Mouse (Mus musculus): ENCODE data around the gene Rab36. TPM values are rescaled to one million over a fixed set of nuclear protein-coding genes. Genes with fewer than 3 reads are reported as not detected.

The Rab36 gene
- total and polyA plus RNA-seq, 3 experiments: not detected

GRCm38 (mm10) chr10:75006889-75007662 is 29.8 kb upstream of the Rab36 start (continued):
- TF ChIP-seq POLR2AphosphoS5 (IDR thresholded peaks at IDR 0.05; ENCODE audit: borderline replicate concordance, low read depth, low read length): no peak

GRCm38 (mm10) chr10:75010704-75011103 is 26.2 kb upstream of the Rab36 start:
- no peaks in the 10 kb centered on the region for H3K36me3 ChIP-seq (ENCODE audit: control insufficient read depth in 1 of 2, insufficient read depth in 2 of 2, low read length in 2 of 2)
- H3K27ac ChIP-seq (ENCODE audit: control insufficient read depth, low read depth, low read length): no peak overlapping the region
- H3K9me3 ChIP-seq (replicated peaks; ENCODE audit: insufficient read depth, low read length): no peaks in the 10 kb centered on the region
- no peak for DNase-seq (ENCODE audit: low read depth, low spot score)
- no peak overlapping the region for H3K9ac ChIP-seq (ENCODE audit: control insufficient read depth, low read depth, low read length, poor library complexity, severe bottlenecking)
- TF ChIP-seq CTCF (IDR thresholded peaks at IDR 0.05 in 2 of 3, conservative IDR thresholded peaks at IDR 0.05 in 1 of 3; ENCODE audit: control insufficient read depth in 1 of 3, insufficient read depth in 1 of 3, low read depth in 2 of 3, low read length in 3 of 3, poor library complexity in 1 of 3, severe bottlenecking in 1 of 3) (no peak), KAT2A (conservative IDR thresholded peaks at IDR 0.05; ENCODE audit: low read depth, low read length) (no peak), RAD21 (IDR thresholded peaks at IDR 0.05; ENCODE audit: low read depth, low read length) (no peak), MXI1 (IDR thresholded peaks at IDR 0.05; ENCODE audit: low read depth, low read length) (no peak), BHLHE40 (IDR thresholded peaks at IDR 0.05; ENCODE audit: borderline replicate concordance, low read depth, low read length) (no peak), ZC3H11A (IDR thresholded peaks at IDR 0.05; ENCODE audit: low read depth, low read length) (no peak)
- H3K27me3 ChIP-seq (ENCODE audit: control insufficient read depth in 1 of 2, insufficient read depth in 2 of 2, low read length in 2 of 2): no peaks in the 10 kb centered on the region
- H3K4me3 ChIP-seq (ENCODE audit: control insufficient read depth in 1 of 2, insufficient read depth in 1 of 2, low read depth in 2 of 2, low read length in 2 of 2): no peak overlapping the region
- H3K4me1 ChIP-seq (ENCODE audit: control insufficient read depth in 1 of 2, insufficient read depth in 2 of 2, low read length in 2 of 2): no peaks in the 10 kb centered on the region
- no peaks in the 10 kb centered on the region for H3K79me2 ChIP-seq (ENCODE audit: control insufficient read depth, insufficient read depth, low read length, poor library complexity)

GRCm38 (mm10) chr10:75015465-75015864 is 21.4 kb upstream of the Rab36 start:
- Histone ChIP-seq H3K27me3 (ENCODE audit: control insufficient read depth in 1 of 2, insufficient read depth in 2 of 2, low read length in 2 of 2) (no peaks in the 10 kb centered on the region), H3K79me2 (ENCODE audit: control insufficient read depth, insufficient read depth, low read length, poor library complexity) (no peaks in the 10 kb centered on the region), H3K27ac (ENCODE audit: control insufficient read depth, low read depth, low read length) (no peak overlapping the region), H3K9me3 (replicated peaks; ENCODE audit: insufficient read depth, low read length) (no peaks in the 10 kb centered on the region), H3K4me1 (ENCODE audit: control insufficient read depth in 1 of 2, insufficient read depth in 2 of 2, low read length in 2 of 2) (no peaks in the 10 kb centered on the region), H3K9ac (ENCODE audit: control insufficient read depth, low read depth, low read length, poor library complexity, severe bottlenecking) (no peak overlapping the region), H3K36me3 (ENCODE audit: control insufficient read depth in 1 of 2, insufficient read depth in 2 of 2, low read length in 2 of 2) (no peaks in the 10 kb centered on the region), H3K4me3 (ENCODE audit: control insufficient read depth in 1 of 2, insufficient read depth in 1 of 2, low read depth in 2 of 2, low read length in 2 of 2) (no peak overlapping the region)
- TF ChIP-seq MAZ (IDR thresholded peaks at IDR 0.05; ENCODE audit: low read depth, low read length): no peak
- TF ChIP-seq JUND (IDR thresholded peaks at IDR 0.05; ENCODE audit: low read depth, low read length): no peak
- no peak for TF ChIP-seq TAL1 (IDR thresholded peaks at IDR 0.05; ENCODE audit: low read length)
- TF ChIP-seq ELF1 (IDR thresholded peaks at IDR 0.05; ENCODE audit: low read depth, low read length): no peak
- TF ChIP-seq POLR2AphosphoS2 (IDR thresholded peaks at IDR 0.05; ENCODE audit: low read length): no peak
- no peak for TF ChIP-seq ZKSCAN1 (IDR thresholded peaks at IDR 0.05; ENCODE audit: low read depth, low read length)
- TF ChIP-seq BHLHE40 (IDR thresholded peaks at IDR 0.05; ENCODE audit: borderline replicate concordance, low read depth, low read length): no peak
- no peak for TF ChIP-seq GABPA (IDR thresholded peaks at IDR 0.05; ENCODE audit: low read depth, low read length)
- no peak for DNase-seq (ENCODE audit: low read depth, low spot score)
